Mouse (Mus musculus) heart, adult 2 months (tissue): ENCODE results near the gene Olfr1225.

Experiments used
- CTCF ChIP-seq: fragments of 200-600 bp; IDR thresholded peaks from 2 replicates; pipeline ENCODE4 v1.8.1; 2022; ENCODE audit warnings: antibody characterized with exemption, mild to moderate bottlenecking, moderate library complexity
- EP300 ChIP-seq: fragments of 200-500 bp; IDR thresholded peaks from 2 replicates; pipeline ENCODE4 v1.6.1; 2011; ENCODE audit warnings: low read depth, low read length, control low read depth; ENCODE audit not compliant: insufficient read depth

DNA sequence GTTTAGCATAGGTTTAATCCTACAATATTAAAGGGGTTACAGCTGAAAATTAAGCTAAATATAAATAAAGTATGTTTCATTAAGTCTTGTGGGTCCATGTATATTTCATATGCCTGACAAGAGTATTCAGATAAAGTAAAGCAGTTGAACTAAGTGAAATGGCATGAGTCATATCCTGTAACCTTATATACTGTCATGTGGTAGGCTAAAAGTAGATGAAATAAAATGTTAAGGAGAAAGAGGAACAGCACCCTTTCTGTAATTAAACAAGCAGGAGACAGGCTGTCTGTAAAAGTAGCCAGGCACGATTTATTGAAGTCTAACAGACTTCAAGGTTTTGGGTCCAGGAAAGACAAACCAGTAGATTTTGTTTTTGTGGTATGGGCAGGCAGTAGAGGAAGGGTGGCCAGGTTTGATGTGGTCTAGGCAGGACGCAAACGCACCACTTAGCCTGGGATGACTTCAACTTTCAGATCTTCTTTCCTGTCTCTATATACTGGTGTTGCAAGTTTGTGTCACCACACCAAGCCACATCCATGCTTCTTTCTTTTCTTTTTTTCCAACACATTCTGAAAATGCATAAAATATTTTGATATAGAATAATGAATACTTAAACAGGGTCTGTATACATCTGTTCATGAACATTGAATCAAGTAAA lies 22.0 kb upstream of the Olfr1225 start:
- TF ChIP-seq EP300 (no peak), CTCF (no peak)
